Mouse (Mus musculus) layer of hippocampus, adult 2 months (tissue): Measurements from ENCODE around the gene Guk1. TPM values are rescaled to one million over a fixed set of nuclear protein-coding genes. Genes with fewer than 3 reads are reported as not detected.

Experiments
- DNase-seq, 2 experiments: peaks; one replicate each; pipeline ENCODE4 v3.0.0; 2022; ENCODE audit warnings: low spot score in 2 of 2
- H3K27ac ChIP-seq: fragments of 200-600 bp; 2 replicates; pipeline ENCODE4 v1.8.1; 2022
- H3K4me3 ChIP-seq: fragments of 200-600 bp; 2 replicates; pipeline ENCODE4 v1.8.1; 2022; ENCODE audit warnings: mild to moderate bottlenecking
- CTCF ChIP-seq: fragments of 200-600 bp; conservative IDR thresholded peaks from 2 replicates; pipeline ENCODE4 v1.8.1; 2022; ENCODE audit warnings: antibody characterized with exemption, mild to moderate bottlenecking, moderate library complexity
- long read RNA-seq, 2 experiments: library from polyadenylated mRNA; stranded (forward); transcript quantifications; one replicate each; pipeline ENCODE4 v2.0.0; 2021; ENCODE audit warnings: borderline mapping rate in 2 of 2
- total RNA-seq, 2 experiments: library from RNA; stranded (reverse); gene quantifications; 2 replicates each; pipeline ENCODE4 v1.2.3; 2021

The Guk1 gene
- total RNA-seq: 100 to 1,000 TPM; 134 to 136 TPM
- long read RNA-seq, experiment 1, transcript Guk1-204 (8 exons, 1,078 nt): major isoform, 88 of 101 reads
- long read RNA-seq, experiment 1, partial matches to known transcripts: 2 of 101 reads
- long read RNA-seq, experiment 1, other reads (novel, unspliced or antisense): 10 of 101 reads
- long read RNA-seq, experiment 2, transcript Guk1-204 (8 exons, 1,078 nt): major isoform, 134 of 155 reads
- long read RNA-seq, experiment 2, partial matches to known transcripts: 2 of 155 reads
- long read RNA-seq, experiment 2, other reads (novel, unspliced or antisense): 16 of 155 reads

- no peak for TF ChIP-seq CTCF
- no peak for DNase-seq
Measured at GRCm38 (mm10) chr11:59192059-59192386, at the start of gene Guk1. Gene Guk1, minus strand, starts transcription at chr11:59192212.

DNA sequence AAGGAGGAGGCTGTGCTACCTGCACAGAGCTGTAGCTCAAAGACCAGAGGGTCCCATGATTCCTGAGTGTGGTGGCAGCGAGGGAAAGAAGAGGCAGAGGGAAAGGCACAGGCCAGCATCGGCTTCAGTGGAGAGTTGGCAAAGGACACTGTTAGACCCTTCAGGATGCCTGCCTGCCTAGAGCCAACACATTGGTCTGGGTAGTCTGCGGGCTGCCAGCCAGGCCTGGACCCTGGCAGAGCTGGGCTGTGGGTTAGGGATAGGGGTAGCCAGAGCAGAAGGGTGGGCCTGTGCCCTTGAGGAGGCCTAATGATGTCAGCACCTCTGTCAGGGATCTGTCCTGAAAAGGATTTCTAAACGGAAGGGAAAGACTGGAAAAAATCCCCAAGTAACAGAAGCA lies 47.8 kb upstream of the Guk1 start:
- no peak overlapping the region for H3K27ac ChIP-seq
- H3K4me3 ChIP-seq: no peak overlapping the region
- DNase-seq: no peak
- no peak for TF ChIP-seq CTCF

More at GRCm38 (mm10) chr11:59192059-59192386, at the start of gene Guk1:
- peak within 1 kb of the TSS; percentile 89 for H3K4me3 ChIP-seq
- peak within 1 kb of the TSS; percentile 90 for H3K27ac ChIP-seq

- Histone ChIP-seq H3K4me3 (no peak overlapping the region), H3K27ac (no peak overlapping the region)
- DNase-seq: no peak
- no peak for TF ChIP-seq CTCF
Measured at GRCm38 (mm10) chr11:59239428-59239785, 47.4 kb upstream of the Guk1 start.

DNA sequence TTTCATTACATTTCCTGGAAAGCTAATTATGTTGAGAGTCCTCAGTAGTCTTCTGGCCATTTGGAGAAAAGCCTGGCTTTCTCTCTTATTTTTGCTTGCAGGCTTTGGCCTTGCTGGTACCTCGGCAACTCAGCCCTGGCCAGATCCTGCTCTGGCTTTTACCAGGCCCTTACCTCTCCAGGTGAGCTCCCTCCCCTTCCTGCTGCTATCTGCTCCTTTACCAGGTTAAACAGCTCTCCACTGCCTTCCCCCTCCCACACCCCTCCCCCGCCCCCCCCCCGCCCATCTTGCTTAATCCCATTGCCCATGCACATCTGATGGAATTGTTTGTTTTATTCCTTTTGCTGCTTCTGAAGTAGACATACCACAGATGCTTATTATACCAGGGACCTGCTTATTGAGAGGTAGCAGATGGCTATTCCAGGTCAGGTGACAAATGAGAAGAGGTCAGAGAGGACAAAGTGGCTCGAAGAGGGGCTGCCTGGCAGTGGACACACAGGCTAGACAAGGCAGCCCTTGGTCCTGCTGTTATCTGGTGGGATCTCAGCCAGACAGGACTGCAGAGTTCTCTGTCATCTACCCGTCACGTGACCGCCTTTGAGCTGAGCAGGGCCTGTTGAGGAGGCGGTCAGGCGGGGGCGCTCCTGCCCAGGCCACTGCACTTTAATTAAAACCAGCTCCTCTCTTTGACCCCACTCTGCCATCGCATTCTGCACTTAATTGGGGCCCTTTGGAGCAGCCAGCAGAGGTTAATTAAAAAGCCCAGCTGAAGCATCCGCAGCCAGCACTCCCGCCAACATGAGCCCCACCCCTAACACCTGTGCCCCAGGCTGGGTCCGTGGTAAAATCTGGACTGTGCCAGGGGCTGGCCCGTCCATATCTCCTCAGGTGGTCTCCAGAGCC lies 46.8 kb upstream of the Guk1 start:
- TF ChIP-seq CTCF: peak; percentile 75
- H3K4me3 ChIP-seq: no peak overlapping the region
- DNase-seq: peak in 1 of 2 experiments; percentile 56
- no peak overlapping the region for H3K27ac ChIP-seq

- no peak for DNase-seq
- Histone ChIP-seq H3K27ac (no peak overlapping the region), H3K4me3 (no peak overlapping the region)
- peak; percentile 27 for TF ChIP-seq CTCF
Measured at GRCm38 (mm10) chr11:59232797-59233196, 40.8 kb upstream of the Guk1 start.

GRCm38 (mm10) chr11:59230144-59230760 lies 38.2 kb upstream of the Guk1 start:
- Histone ChIP-seq H3K27ac (peak overlapping the region; percentile 1; the same call in 1 of the 2 replicates), H3K4me3 (no peak overlapping the region)
- peak; percentile 41 for DNase-seq
- peak; percentile 83 for TF ChIP-seq CTCF

- H3K27ac ChIP-seq: peak within 1 kb of the TSS; percentile 97
- TF ChIP-seq CTCF: no peak
Measured at GRCm38 (mm10) chr11:59228122-59228953, 36.3 kb upstream of the Guk1 start, which contains the start of gene Arf1. Gene Arf1, minus strand, starts transcription at chr11:59228270.

DNA sequence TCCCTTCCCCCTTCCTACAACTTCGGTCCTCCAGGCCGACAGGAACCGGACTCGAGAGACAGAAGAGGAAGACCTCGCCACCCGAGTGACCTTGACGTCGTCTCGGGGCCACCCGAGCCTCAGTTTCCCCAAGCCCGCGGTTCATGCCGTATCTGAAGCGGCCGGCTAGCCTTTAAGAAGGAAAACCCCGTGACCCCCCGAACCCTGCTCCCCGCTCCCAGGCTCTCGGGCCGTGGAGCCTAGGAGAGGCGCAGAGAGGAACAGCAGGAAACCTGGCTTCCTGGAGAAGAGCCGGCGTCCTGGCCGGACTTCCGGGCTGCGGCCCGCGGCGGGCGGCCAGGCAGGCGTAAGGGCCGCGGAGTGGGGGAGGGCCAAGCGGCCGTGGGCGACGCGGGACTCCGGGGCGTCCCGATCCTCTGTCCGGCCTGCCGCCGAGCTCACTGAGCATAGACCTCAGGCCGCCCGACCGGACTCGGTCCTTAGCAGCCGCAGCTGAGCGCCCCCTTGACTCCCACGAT lies 35.7 kb upstream of the Guk1 start:
- TF ChIP-seq CTCF: no peak
- H3K27ac ChIP-seq: peak overlapping the region; percentile 97
- no peak for DNase-seq
- H3K4me3 ChIP-seq: peak overlapping the region; percentile 81

More at GRCm38 (mm10) chr11:59228122-59228953, 36.3 kb upstream of the Guk1 start, which contains the start of gene Arf1:
- peak; percentile 96 to 97 for DNase-seq
- peak within 1 kb of the TSS; percentile 81 for H3K4me3 ChIP-seq

DNA sequence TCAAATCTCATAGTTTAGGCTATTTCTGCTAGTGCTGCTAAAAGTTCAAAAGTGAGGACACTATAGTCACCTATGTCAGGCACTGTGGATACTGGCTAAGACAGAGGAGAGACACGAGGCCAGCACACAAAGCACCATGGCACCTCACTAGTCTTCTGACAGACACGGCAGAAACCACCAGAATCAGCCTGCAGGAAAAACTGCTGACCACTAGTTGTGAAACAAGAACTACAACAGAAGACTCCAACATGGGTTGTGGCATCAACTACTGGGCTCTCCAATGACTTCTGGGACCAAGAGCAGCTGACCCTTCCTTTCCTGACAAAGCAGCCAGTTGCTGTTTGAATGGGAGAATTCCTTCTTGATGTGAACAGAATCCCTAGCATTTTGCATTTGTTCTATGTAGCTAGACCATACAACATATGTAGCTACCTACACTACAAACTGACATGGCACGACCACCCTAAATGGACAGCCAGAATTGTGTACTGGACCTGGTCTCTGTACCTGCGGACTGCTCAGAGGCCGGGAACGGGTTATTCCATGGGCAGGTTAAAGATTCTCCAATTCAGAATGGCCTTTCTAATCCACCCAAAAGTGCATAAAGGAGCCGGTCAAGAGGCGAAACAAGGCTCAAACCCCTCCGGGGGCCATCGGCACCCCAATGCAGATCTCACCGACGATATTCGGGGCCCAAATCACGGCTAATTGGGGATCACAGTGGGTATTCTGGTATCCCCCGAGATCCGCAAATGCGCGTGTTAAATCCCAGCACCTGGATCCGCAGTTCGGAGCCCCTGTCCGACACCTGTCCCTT lies 35.0 kb upstream of the Guk1 start:
- 0 out of 2 replicates have a peak, but pooled peaks have one; percentile 12 for TF ChIP-seq CTCF
- H3K27ac ChIP-seq: peak overlapping the region; percentile 97
- peak overlapping the region; percentile 81 for H3K4me3 ChIP-seq
- no peak for DNase-seq

DNA sequence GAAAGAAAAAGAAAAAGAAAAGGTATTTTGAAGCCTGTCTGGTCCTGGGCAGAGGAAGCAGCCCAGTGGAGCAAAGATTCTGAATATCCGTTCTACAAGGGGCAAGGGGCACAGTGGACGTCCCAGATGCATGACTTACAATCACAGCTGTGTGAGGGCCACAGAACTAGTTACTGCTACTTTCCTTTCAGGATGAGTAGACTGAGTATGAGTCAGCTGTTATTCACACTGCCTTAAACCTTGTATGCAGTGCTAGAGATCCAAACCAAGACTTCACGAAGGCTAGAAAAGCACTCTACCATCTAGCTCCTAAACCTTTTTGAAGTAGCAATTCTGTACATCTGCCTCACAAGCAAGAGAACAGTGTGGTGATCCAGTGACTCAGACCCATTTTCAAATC lies 34.2 kb upstream of the Guk1 start:
- no peak for TF ChIP-seq CTCF
- Histone ChIP-seq H3K27ac (peak overlapping the region; percentile 97), H3K4me3 (peak overlapping the region; percentile 81)
- DNase-seq: no peak

DNA sequence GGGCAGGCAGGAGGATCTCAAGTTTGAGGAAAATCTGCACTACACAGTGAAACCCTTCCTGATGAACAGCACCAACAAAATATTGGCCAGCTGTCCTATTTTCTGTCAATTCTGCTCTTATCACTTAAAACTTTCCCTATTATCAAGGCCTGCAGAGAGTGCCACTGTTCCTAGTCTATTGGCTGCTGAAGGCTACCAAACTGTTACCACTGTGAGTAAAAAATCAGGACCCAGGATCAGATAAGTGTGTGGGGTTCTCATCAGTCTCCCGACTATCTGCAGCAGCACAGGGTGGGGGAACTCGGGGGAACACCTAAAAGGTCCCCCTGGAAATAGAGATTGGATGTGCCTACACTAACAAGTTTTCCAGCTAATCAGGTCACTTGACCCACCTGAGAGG lies 33.2 kb upstream of the Guk1 start:
- DNase-seq: no peak
- Histone ChIP-seq H3K4me3 (peak overlapping the region; percentile 81; the same call in 1 of the 2 replicates), H3K27ac (no peak overlapping the region)
- no peak for TF ChIP-seq CTCF
